Mouse (Mus musculus): Measurements from ENCODE around the gene Ap2s1.

DNA sequence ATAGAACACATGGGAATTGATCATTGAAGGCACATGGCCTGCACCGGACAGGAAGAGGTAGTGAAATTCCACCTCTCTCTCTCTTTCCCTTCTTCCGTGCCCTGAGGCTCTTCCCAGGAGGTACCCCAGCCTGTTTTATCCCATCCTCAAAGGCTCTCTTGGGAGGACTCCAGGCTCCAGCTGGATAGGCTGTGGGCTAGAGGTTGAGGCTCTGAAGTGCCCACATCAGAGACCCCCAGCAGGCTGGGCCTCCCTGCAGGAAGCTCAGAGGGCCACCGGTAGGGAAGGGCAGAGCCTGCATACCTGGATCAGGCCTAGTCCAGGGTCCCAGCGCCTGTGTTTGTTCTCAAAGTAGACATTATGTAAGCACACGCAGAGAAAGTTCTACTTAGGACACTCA is 23.4 kb downstream of the Ap2s1 start:
- TF ChIP-seq CTCF (IDR thresholded peaks at IDR 0.05; ENCODE audit: extremely low read depth, insufficient read depth, low read length) (no peak), POLR2A (IDR thresholded peaks at IDR 0.05; ENCODE audit: extremely low read depth, insufficient read depth, low read length) (no peak)

Measured in cortical plate, adult 2 months (tissue).